Mouse (Mus musculus) intestine, embryonic 16.5 days (tissue): ENCODE measurements around the gene Uncx. TPM values are rescaled to one million over a fixed set of nuclear protein-coding genes. Genes with fewer than 3 reads are reported as not detected.
"Not testable (repeated sequence)": the region's sequence is repeated elsewhere in the genome, so short reads cannot be mapped to it uniquely, and the experiment has no call there.

Source experiments
- ATAC-seq: fragments of 200-750 bp; cut with Nextera tagmentation; 2 replicates; pipeline ENCODE4 v1.8.0; 2017; ENCODE audit warnings: moderate TSS enrichment, moderate library complexity
- H3K27ac ChIP-seq: fragments of 300-500 bp; sonication (generic); 2 replicates; pipeline ENCODE4 v1.5.1; 2014; ENCODE audit warnings: mild to moderate bottlenecking, low read length
- H3K27me3 ChIP-seq: fragments of 300-500 bp; sonication (generic); replicated peaks from 2 replicates; pipeline ENCODE4 v1.6.1; 2014; ENCODE audit warnings: low read length, control low read depth, mixed read lengths; ENCODE audit not compliant: control insufficient read depth, insufficient read depth
- H3K36me3 ChIP-seq: fragments of 300-500 bp; sonication (generic); 2 replicates; pipeline ENCODE4 v1.6.1; 2014; ENCODE audit warnings: low read length, control low read depth; ENCODE audit not compliant: control insufficient read depth, insufficient read depth
- H3K4me1 ChIP-seq: fragments of 300-500 bp; sonication (generic); 2 replicates; pipeline ENCODE4 v1.6.1; 2014; ENCODE audit warnings: low read length, control low read depth, mixed read lengths; ENCODE audit not compliant: control insufficient read depth, insufficient read depth
- H3K4me2 ChIP-seq: fragments of 300-500 bp; sonication (generic); 2 replicates; pipeline ENCODE4 v1.6.1; 2014; ENCODE audit warnings: low read depth, low read length, control low read depth
- H3K4me3 ChIP-seq: fragments of 300-500 bp; sonication (generic); 2 replicates; pipeline ENCODE4 v1.5.1; 2014; ENCODE audit warnings: mild to moderate bottlenecking, low read length
- H3K9ac ChIP-seq: fragments of 300-500 bp; sonication (generic); 2 replicates; pipeline ENCODE4 v1.6.1; 2014; ENCODE audit warnings: low read depth, low read length
- H3K9me3 ChIP-seq: fragments of 300-500 bp; sonication (generic); 2 replicates; pipeline ENCODE4 v1.6.1; 2016; ENCODE audit warnings: low read length, control low read depth; ENCODE audit not compliant: control insufficient read depth
- WGBS: fragments of 180-500 bp; shearing (Covaris S2); extraction: QIAGEN DNeasy Blood & Tissue Kit; methylation state at CpG from one replicate; pipeline ENCODE4 v1.1.7; 2014; 5-methylcytosine and 5-hydroxymethylcytosine counted together
- polyA plus RNA-seq: library from polyadenylated mRNA; unstranded; fragments of >200 nt; fragmentation: Nextera tagmentation; extraction: Ambion mirVana; gene quantifications from 2 replicates; pipeline ENCODE4 v1.2.1, GENCODE M21; 2015

Uncx gene
- polyA plus RNA-seq, 1 experiment from 2014 or later = not detected

GRCm38 (mm10) chr5:139568079-139568478, 24.8 kb downstream of the Uncx start:
- Histone ChIP-seq H3K36me3 (no peaks in the 10 kb centered on the region), H3K4me2 (no peak overlapping the region), H3K9ac (no peak overlapping the region), H3K9me3 (no peaks in the 10 kb centered on the region), H3K4me3 (no peak overlapping the region), H3K4me1 (no peaks in the 10 kb centered on the region), H3K27ac (no peak overlapping the region), H3K27me3 (peaks cover 36% of the 10 kb centered on the region)
- 44% methylated on average over 2 of the region's 2 CpGs for WGBS
- no peak for ATAC-seq

GRCm38 (mm10) chr5:139572526-139572925, 29.2 kb downstream of the Uncx start:
- Histone ChIP-seq H3K4me2 (no peak overlapping the region), H3K36me3 (no peaks in the 10 kb centered on the region), H3K27me3 (peaks cover 6% of the 10 kb centered on the region; the same call in 1 of the 2 replicates), H3K4me1 (peaks cover 2% of the 10 kb centered on the region; the same call in 1 of the 2 replicates), H3K4me3 (no peak overlapping the region), H3K9me3 (peaks cover 4% of the 10 kb centered on the region; the same call in 1 of the 2 replicates), H3K9ac (no peak overlapping the region), H3K27ac (no peak overlapping the region)
- WGBS = 22% methylated on average over 7 of the region's 7 CpGs
- ATAC-seq = no peak

GRCm38 (mm10) chr5:139573606-139574311, 30.5 kb downstream of the Uncx start:
- H3K27ac ChIP-seq = no peak overlapping the region
- ATAC-seq = no peak
- no peaks in the 10 kb centered on the region for H3K36me3 ChIP-seq
- peaks cover 8% of the 10 kb centered on the region; the same call in 1 of the 2 replicates for H3K27me3 ChIP-seq
- peaks cover 4% of the 10 kb centered on the region; the same call in 1 of the 2 replicates for H3K9me3 ChIP-seq
- no peak overlapping the region for H3K4me3 ChIP-seq
- no peak overlapping the region for H3K9ac ChIP-seq
- no peak overlapping the region for H3K4me2 ChIP-seq
- WGBS = 70% methylated on average over 7 of the region's 7 CpGs
- H3K4me1 ChIP-seq = peaks cover 2% of the 10 kb centered on the region; the same call in 1 of the 2 replicates

GRCm38 (mm10) chr5:139575054-139575453, 31.8 kb downstream of the Uncx start:
- peaks cover 2% of the 10 kb centered on the region; the same call in 1 of the 2 replicates for H3K4me1 ChIP-seq
- H3K4me2 ChIP-seq = 0 out of 2 replicates have a peak overlapping the region, but pooled peaks have one; percentile 18
- H3K9ac ChIP-seq = no peak overlapping the region
- H3K27ac ChIP-seq = no peak overlapping the region
- H3K27me3 ChIP-seq = peaks cover 11% of the 10 kb centered on the region
- H3K4me3 ChIP-seq = no peak overlapping the region
- 47% methylated on average over 9 of the region's 9 CpGs for WGBS
- ATAC-seq = peak; percentile 87
- peaks cover 4% of the 10 kb centered on the region; the same call in 1 of the 2 replicates for H3K9me3 ChIP-seq
- no peaks in the 10 kb centered on the region for H3K36me3 ChIP-seq

- no peak for ATAC-seq
- H3K27me3 ChIP-seq = peaks cover 58% of the 10 kb centered on the region
- no peak overlapping the region for H3K9ac ChIP-seq
- H3K36me3 ChIP-seq = no peaks in the 10 kb centered on the region
- H3K27ac ChIP-seq = no peak overlapping the region
- peaks cover 5% of the 10 kb centered on the region; the same call in 1 of the 2 replicates for H3K4me1 ChIP-seq
- no peak overlapping the region for H3K4me2 ChIP-seq
- H3K9me3 ChIP-seq = peaks cover 4% of the 10 kb centered on the region; the same call in 1 of the 2 replicates
- H3K4me3 ChIP-seq = no peak overlapping the region
- WGBS = 19% methylated on average over 27 of the region's 27 CpGs
Measured at GRCm38 (mm10) chr5:139580171-139580743, 37.0 kb downstream of the Uncx start.

DNA sequence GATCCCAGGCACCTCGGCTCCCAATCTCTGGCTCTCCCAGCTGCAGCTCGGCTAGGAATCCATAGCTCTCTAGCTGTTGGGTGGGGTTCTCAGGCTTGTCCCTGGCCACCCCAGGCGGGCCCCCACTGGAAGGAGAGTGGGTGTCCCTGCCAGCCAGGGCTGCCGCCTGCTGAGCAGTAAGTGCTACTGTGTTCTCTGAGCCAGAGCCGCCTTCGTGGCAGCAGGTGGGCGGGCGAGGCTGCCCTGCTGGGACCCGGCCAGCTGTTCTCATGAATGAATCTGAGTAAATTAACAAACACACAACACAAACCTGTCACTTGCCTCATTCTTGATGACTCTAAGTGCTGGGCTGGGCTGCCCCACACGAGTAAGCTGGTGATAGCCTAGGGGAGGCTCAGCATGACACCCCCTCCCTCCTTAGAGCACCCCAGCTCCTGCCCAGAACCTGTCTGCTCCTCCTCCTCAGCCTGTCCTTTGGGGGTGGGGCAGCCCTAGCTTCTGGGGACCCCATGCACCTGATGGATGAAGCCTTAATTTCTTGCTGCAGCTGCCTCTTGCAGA, 38.1 kb downstream of the Uncx start:
- Histone ChIP-seq H3K9me3 (peaks cover 4% of the 10 kb centered on the region; the same call in 1 of the 2 replicates), H3K9ac (no peak overlapping the region), H3K36me3 (no peaks in the 10 kb centered on the region), H3K27me3 (peaks cover 69% of the 10 kb centered on the region), H3K4me3 (no peak overlapping the region), H3K4me1 (0 out of 2 replicates have a peak, but pooled peaks cover 7% of the 10 kb centered on the region), H3K27ac (no peak overlapping the region), H3K4me2 (no peak overlapping the region)
- 5% methylated on average over 10 of the region's 10 CpGs for WGBS
- no peak for ATAC-seq

DNA sequence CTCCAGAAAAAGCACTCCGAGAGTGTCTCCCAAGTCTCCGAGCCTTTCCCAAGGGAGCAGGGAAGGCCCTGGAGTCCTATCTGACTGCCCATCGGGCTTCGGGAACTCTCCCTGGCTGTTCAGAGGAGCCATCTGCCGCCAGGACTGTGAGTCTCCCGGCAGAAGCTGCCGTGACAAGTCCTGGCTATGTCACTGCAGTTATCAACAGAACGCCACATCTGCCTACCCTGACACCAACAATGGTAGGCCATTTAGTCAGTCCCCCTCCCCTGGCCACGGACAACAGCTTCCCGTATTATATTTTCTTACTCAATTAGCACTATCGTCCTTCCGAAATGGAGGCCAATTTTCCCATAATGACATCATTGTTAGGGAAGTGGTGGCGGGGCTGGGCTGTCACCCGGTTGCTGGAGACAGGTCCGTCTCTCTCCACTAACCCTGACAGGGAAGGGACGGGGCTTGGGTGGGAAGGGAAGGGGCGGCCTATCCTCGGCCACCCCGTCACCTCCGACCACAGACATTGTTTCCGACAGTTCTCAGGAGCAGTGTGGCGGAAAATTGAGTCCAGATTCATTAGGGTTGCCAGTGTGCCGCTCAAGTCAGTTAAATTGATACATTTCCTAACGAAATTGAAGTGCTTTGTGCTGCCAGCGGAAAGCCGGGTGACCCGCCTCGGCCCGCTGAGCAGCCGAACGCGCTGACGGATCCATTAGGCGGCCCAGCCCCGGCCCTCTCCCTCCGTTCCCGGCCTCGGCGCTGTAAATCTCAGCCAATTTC, 41.9 kb downstream of the Uncx start:
- 0 out of 2 replicates have a peak, but pooled peaks cover 7% of the 10 kb centered on the region for H3K4me1 ChIP-seq
- H3K9me3 ChIP-seq = no peaks in the 10 kb centered on the region
- no peaks in the 10 kb centered on the region for H3K36me3 ChIP-seq
- peak overlapping the region; percentile 3 for H3K4me3 ChIP-seq
- 5% methylated on average over 39 of the region's 39 CpGs for WGBS
- peaks cover 63% of the 10 kb centered on the region for H3K27me3 ChIP-seq
- no peak overlapping the region for H3K9ac ChIP-seq
- no peak overlapping the region for H3K27ac ChIP-seq
- H3K4me2 ChIP-seq = peak overlapping the region; percentile 27; the same call in 1 of the 2 replicates
- no peak for ATAC-seq

GRCm38 (mm10) chr5:139585748-139586060, 42.4 kb downstream of the Uncx start:
- H3K36me3 ChIP-seq = no peaks in the 10 kb centered on the region
- H3K4me3 ChIP-seq = peak overlapping the region; percentile 3
- H3K27ac ChIP-seq = no peak overlapping the region
- no peak overlapping the region for H3K9ac ChIP-seq
- no peaks in the 10 kb centered on the region for H3K9me3 ChIP-seq
- no peak for ATAC-seq
- no peak overlapping the region for H3K4me2 ChIP-seq
- whole genome bisulfite sequencing = 11% methylated on average over 8 of the region's 8 CpGs
- peaks cover 58% of the 10 kb centered on the region for H3K27me3 ChIP-seq
- H3K4me1 ChIP-seq = 0 out of 2 replicates have a peak, but pooled peaks cover 7% of the 10 kb centered on the region

DNA sequence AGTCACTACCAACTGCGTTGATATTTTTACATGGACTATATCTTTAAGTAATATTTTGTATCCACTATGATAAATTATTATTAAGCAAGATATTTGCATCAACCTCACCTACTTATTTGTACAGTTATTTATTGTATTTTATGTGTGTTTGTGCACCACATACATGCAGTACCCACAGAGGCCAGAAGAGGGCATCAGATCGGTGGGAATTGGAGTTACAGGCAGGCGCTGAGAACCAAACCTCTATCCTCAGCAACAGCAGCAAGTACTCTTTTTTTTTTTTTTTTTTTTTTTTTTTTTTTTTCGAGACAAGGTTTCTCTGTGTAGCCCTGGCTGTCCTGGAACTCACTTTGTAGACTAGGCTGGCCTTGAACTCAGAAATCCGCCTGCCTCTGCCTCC, 44.2 kb downstream of the Uncx start:
- peaks cover 42% of the 10 kb centered on the region for H3K27me3 ChIP-seq
- H3K27ac ChIP-seq, H3K36me3 ChIP-seq, H3K4me1 ChIP-seq, ATAC-seq, H3K4me3 ChIP-seq, H3K9ac ChIP-seq, H3K9me3 ChIP-seq, H3K4me2 ChIP-seq: not testable (repeated sequence)
- 85% methylated on average over 4 of the region's 5 CpGs for WGBS
